Comparison of ENCODE assay signal across 8 mouse cellular contexts in genomic region chr19:7240291-7240690, GRCm38 (mm10). TPM values are rescaled to one million over a fixed set of nuclear protein-coding genes. Genes with fewer than 3 reads are reported as not detected.
DNase-seq lines count a peak whose midpoint lies in the region; ATAC-seq lines count a peak whose summit lies in the region.

No protein-coding gene starts in this region.

- peak overlapping the region; percentile 89 for H3K27ac ChIP-seq in kidney, embryonic 15.5 days
- H3K27ac ChIP-seq in forebrain, embryonic 11.5 days (ENCODE audit: low read depth, low read length) = peak overlapping the region; percentile 81
- peak overlapping the region; percentile 84 for H3K27ac ChIP-seq in liver, embryonic 11.5 days (ENCODE audit: low read depth, low read length)
- peak overlapping the region; percentile 81 for H3K27ac ChIP-seq in stomach, embryonic 16.5 days (ENCODE audit: low read length)

- peaks cover 40% of the 10 kb centered on the region for H3K4me1 ChIP-seq in kidney, embryonic 15.5 days
- H3K4me1 ChIP-seq in forebrain, embryonic 11.5 days (replicated peaks; ENCODE audit: control insufficient read depth, insufficient read depth, low read length) = peaks cover 6% of the 10 kb centered on the region; the same call in 1 of the 2 replicates
- peaks cover 12% of the 10 kb centered on the region for H3K4me1 ChIP-seq in liver, embryonic 11.5 days (replicated peaks; ENCODE audit: control insufficient read depth, insufficient read depth, low read length)
- peaks cover 11% of the 10 kb centered on the region for H3K4me1 ChIP-seq in stomach, embryonic 16.5 days (ENCODE audit: control insufficient read depth, insufficient read depth, low read length)

- no peak for DNase-seq in kidney, adult 11 months
- peak; percentile 26 for DNase-seq in NIH3T3 (ENCODE audit: low read depth)
- no peak for DNase-seq in forebrain, embryonic 11.5 days (ENCODE audit: low spot score)
- DNase-seq in liver, embryonic 11.5 days (ENCODE audit: low spot score) = peak; percentile 45
- DNase-seq in left cerebral cortex, postnatal 4 days = no peak
- DNase-seq in kidney, adult 9 months = no peak

- H3K36me3 ChIP-seq in kidney, embryonic 15.5 days = peaks cover 17% of the 10 kb centered on the region
- no peaks in the 10 kb centered on the region; the same call in 1 of the 2 replicates for H3K36me3 ChIP-seq in forebrain, embryonic 11.5 days (ENCODE audit: control insufficient read depth, insufficient read depth, low read length)
- H3K36me3 ChIP-seq in liver, embryonic 11.5 days (ENCODE audit: control insufficient read depth, insufficient read depth, low read length) = peaks cover 11% of the 10 kb centered on the region; the same call in 1 of the 2 replicates
- H3K36me3 ChIP-seq in stomach, embryonic 16.5 days (ENCODE audit: control insufficient read depth, insufficient read depth, low read length) = no peaks in the 10 kb centered on the region

- intact Hi-C loops in left cerebral cortex, postnatal 4 days (cut with DNase I) = no loop called here

- peak overlapping the region; percentile 91 for H3K4me2 ChIP-seq in kidney, embryonic 15.5 days
- peak overlapping the region; percentile 63 for H3K4me2 ChIP-seq in forebrain, embryonic 11.5 days (ENCODE audit: low read depth, low read length, severe bottlenecking)
- peak overlapping the region; percentile 77 for H3K4me2 ChIP-seq in liver, embryonic 11.5 days
- H3K4me2 ChIP-seq in stomach, embryonic 16.5 days (ENCODE audit: low read depth, low read length) = peak overlapping the region; percentile 94

- under 1% methylated on average over 13 of the region's 13 CpGs for WGBS in kidney, embryonic 15.5 days
- WGBS in forebrain, embryonic 11.5 days = 3% methylated on average over 13 of the region's 13 CpGs
- WGBS in liver, embryonic 11.5 days = 2% methylated on average over 13 of the region's 13 CpGs
- under 1% methylated on average over 13 of the region's 13 CpGs for WGBS in stomach, embryonic 16.5 days

- H3K4me3 ChIP-seq in kidney, embryonic 15.5 days (replicated peaks) = peak overlapping the region; percentile 87
- H3K4me3 ChIP-seq in forebrain, embryonic 11.5 days (ENCODE audit: low read depth, low read length) = peak overlapping the region; percentile 72
- peak overlapping the region; percentile 81 for H3K4me3 ChIP-seq in liver, embryonic 11.5 days (ENCODE audit: low read depth, low read length)
- peak overlapping the region; percentile 79 for H3K4me3 ChIP-seq in stomach, embryonic 16.5 days (replicated peaks; ENCODE audit: low read length)

- H3K9me3 ChIP-seq in kidney, embryonic 15.5 days (replicated peaks) = no peaks in the 10 kb centered on the region
- no peaks in the 10 kb centered on the region for H3K9me3 ChIP-seq in forebrain, embryonic 11.5 days (ENCODE audit: control insufficient read depth, low read length)
- H3K9me3 ChIP-seq in liver, embryonic 11.5 days (ENCODE audit: control insufficient read depth, low read length) = no peaks in the 10 kb centered on the region
- H3K9me3 ChIP-seq in stomach, embryonic 16.5 days (replicated peaks; ENCODE audit: control insufficient read depth, low read length) = no peaks in the 10 kb centered on the region

- ATAC-seq in kidney, embryonic 15.5 days (replicated peaks; ENCODE audit: low FRiP score) = peak; percentile 17
- no peak for ATAC-seq in forebrain, embryonic 11.5 days (replicated peaks; ENCODE audit: low FRiP score)
- ATAC-seq in liver, embryonic 11.5 days (replicated peaks; ENCODE audit: low FRiP score) = peak; percentile 23
- ATAC-seq in stomach, embryonic 16.5 days (ENCODE audit: insufficient read depth, low FRiP score) = peak; percentile 11; the same call in 1 of the 2 replicates

- no peaks in the 10 kb centered on the region for H3K27me3 ChIP-seq in kidney, embryonic 15.5 days
- H3K27me3 ChIP-seq in forebrain, embryonic 11.5 days (ENCODE audit: control insufficient read depth, insufficient read depth, low read length) = no peaks in the 10 kb centered on the region
- no peaks in the 10 kb centered on the region for H3K27me3 ChIP-seq in liver, embryonic 11.5 days (replicated peaks; ENCODE audit: control insufficient read depth, insufficient read depth, low read length)
- H3K27me3 ChIP-seq in stomach, embryonic 16.5 days (ENCODE audit: control insufficient read depth, insufficient read depth, low read length) = no peaks in the 10 kb centered on the region

- peak overlapping the region; percentile 84 for H3K9ac ChIP-seq in kidney, embryonic 15.5 days
- peak overlapping the region; percentile 87 for H3K9ac ChIP-seq in forebrain, embryonic 11.5 days (ENCODE audit: low read length)
- H3K9ac ChIP-seq in liver, embryonic 11.5 days (ENCODE audit: low read depth, low read length) = peak overlapping the region; percentile 89
- peak overlapping the region; percentile 91 for H3K9ac ChIP-seq in stomach, embryonic 16.5 days (ENCODE audit: low read length)

RNA-seq across cellular contexts. Expression of gene Naa40, which starts 0.7 kb away (rescaled TPM):
- 74.6 and 75.3 TPM in 2 replicates for polyA plus RNA-seq in kidney, embryonic 15.5 days (2015; fragmentation: Nextera tagmentation; extraction: Ambion mirVana)
- polyA plus RNA-seq in forebrain, embryonic 11.5 days (2014; fragmentation: Nextera tagmentation; extraction: Ambion mirVana) = 106 and 107 TPM in 2 replicates
- 70.7 and 76.0 TPM in 2 replicates for polyA plus RNA-seq in liver, embryonic 11.5 days (2014; fragmentation: Nextera tagmentation; extraction: Ambion mirVana)
- polyA plus RNA-seq in stomach, embryonic 16.5 days (2015; fragmentation: Nextera tagmentation; extraction: Ambion mirVana) = 46.9 and 50.4 TPM in 2 replicates
- 10 to 100 TPM; 45.6 to 49.9 TPM for total RNA-seq in left cerebral cortex, postnatal 4 days (2021)

RNA-seq across cellular contexts. Expression of gene Cox8a, which starts 22.9 kb away (rescaled TPM):
- polyA plus RNA-seq in kidney, embryonic 15.5 days (2015; fragmentation: Nextera tagmentation; extraction: Ambion mirVana) = 1,089 and 1,191 TPM in 2 replicates
- polyA plus RNA-seq in forebrain, embryonic 11.5 days (2014; fragmentation: Nextera tagmentation; extraction: Ambion mirVana) = 678 and 706 TPM in 2 replicates
- 1,017 and 1,108 TPM in 2 replicates for polyA plus RNA-seq in liver, embryonic 11.5 days (2014; fragmentation: Nextera tagmentation; extraction: Ambion mirVana)
- 986 and 1,009 TPM in 2 replicates for polyA plus RNA-seq in stomach, embryonic 16.5 days (2015; fragmentation: Nextera tagmentation; extraction: Ambion mirVana)
- 100 to 1,000 TPM; 469 to 499 TPM for total RNA-seq in left cerebral cortex, postnatal 4 days (2021)

RNA-seq across cellular contexts. Expression of gene Rcor2, which starts 26.8 kb away (rescaled TPM):
- 15.9 and 16.0 TPM in 2 replicates for polyA plus RNA-seq in kidney, embryonic 15.5 days (2015; fragmentation: Nextera tagmentation; extraction: Ambion mirVana)
- polyA plus RNA-seq in forebrain, embryonic 11.5 days (2014; fragmentation: Nextera tagmentation; extraction: Ambion mirVana) = 62.8 and 72.4 TPM in 2 replicates
- polyA plus RNA-seq in liver, embryonic 11.5 days (2014; fragmentation: Nextera tagmentation; extraction: Ambion mirVana) = 7.5 and 8.7 TPM in 2 replicates
- 5.4 and 9.7 TPM in 2 replicates for polyA plus RNA-seq in stomach, embryonic 16.5 days (2015; fragmentation: Nextera tagmentation; extraction: Ambion mirVana)
- total RNA-seq in left cerebral cortex, postnatal 4 days (2021) = 10 to 100 TPM; 29.7 to 30.4 TPM

RNA-seq across cellular contexts. Expression of gene Otub1, which starts 34.2 kb away (rescaled TPM):
- polyA plus RNA-seq in kidney, embryonic 15.5 days (2015; fragmentation: Nextera tagmentation; extraction: Ambion mirVana) = 206 and 224 TPM in 2 replicates
- 238 and 256 TPM in 2 replicates for polyA plus RNA-seq in forebrain, embryonic 11.5 days (2014; fragmentation: Nextera tagmentation; extraction: Ambion mirVana)
- polyA plus RNA-seq in liver, embryonic 11.5 days (2014; fragmentation: Nextera tagmentation; extraction: Ambion mirVana) = 139 and 140 TPM in 2 replicates
- polyA plus RNA-seq in stomach, embryonic 16.5 days (2015; fragmentation: Nextera tagmentation; extraction: Ambion mirVana) = 157 and 169 TPM in 2 replicates
- total RNA-seq in left cerebral cortex, postnatal 4 days (2021) = 100 to 1,000 TPM; 181 TPM

Comparison
In these comparisons a context has a peak if more than half of its experiments do, and no peak if none do; other contexts are left out.
1. DNase-seq: peak in NIH3T3 (single experiment) and liver, embryonic 11.5 days (single experiment); none in kidney, adult 11 months (single experiment), forebrain, embryonic 11.5 days (single experiment), left cerebral cortex, postnatal 4 days (single experiment) and kidney, adult 9 months (single experiment).
2. Peak in every context shown above with its lines, with median percentiles within 50 percentile points of each other: H3K27ac ChIP-seq, H3K4me2 ChIP-seq, H3K4me3 ChIP-seq and H3K9ac ChIP-seq.